Mouse (Mus musculus): Measurements from ENCODE around the gene Tas1r2. TPM values are rescaled to one million over a fixed set of nuclear protein-coding genes. Genes with fewer than 3 reads are reported as not detected.

The Tas1r2 gene
- not detected for total RNA-seq (2021)
- long read RNA-seq, experiment 1, result 0 reads
- long read RNA-seq, experiment 2, result 0 reads

- DNase-seq (ENCODE audit: low spot score in 2 of 2), result no peak
- no peak for TF ChIP-seq CTCF (conservative IDR thresholded peaks at IDR 0.05)
- H3K27ac ChIP-seq, result no peak within 1 kb of the TSS
- H3K4me3 ChIP-seq, result no peak within 1 kb of the TSS
Observed at GRCm38 (mm10) chr4:139653238-139653637, at the start of gene Tas1r2. TSS of gene Tas1r2 (plus strand) at chr4:139653538.

- no peak for TF ChIP-seq CTCF (conservative IDR thresholded peaks at IDR 0.05)
- Histone ChIP-seq H3K4me3 (no peak overlapping the region), H3K27ac (no peak overlapping the region)
- no peak for DNase-seq (ENCODE audit: low spot score in 2 of 2)
Observed at GRCm38 (mm10) chr4:139605216-139605615, 48.1 kb upstream of the Tas1r2 start.

GRCm38 (mm10) chr4:139606732-139607131, 46.6 kb upstream of the Tas1r2 start:
- DNase-seq (ENCODE audit: low spot score in 2 of 2), result no peak
- H3K4me3 ChIP-seq, result no peak overlapping the region
- H3K27ac ChIP-seq, result no peak overlapping the region
- TF ChIP-seq CTCF (conservative IDR thresholded peaks at IDR 0.05), result no peak

- no peak for DNase-seq (ENCODE audit: low spot score in 2 of 2)
- Histone ChIP-seq H3K27ac (0 out of 2 replicates have a peak overlapping the region, but pooled peaks have one; percentile 10), H3K4me3 (no peak overlapping the region)
- no peak for TF ChIP-seq CTCF (conservative IDR thresholded peaks at IDR 0.05)
Observed at GRCm38 (mm10) chr4:139608975-139609374, 44.4 kb upstream of the Tas1r2 start.

- H3K27ac ChIP-seq, result no peak overlapping the region
- no peak for DNase-seq (ENCODE audit: low spot score in 2 of 2)
- no peak overlapping the region for H3K4me3 ChIP-seq
- TF ChIP-seq CTCF (conservative IDR thresholded peaks at IDR 0.05), result no peak
Observed at GRCm38 (mm10) chr4:139610954-139611353, 42.4 kb upstream of the Tas1r2 start.

- H3K27ac ChIP-seq, result peak overlapping the region; percentile 69; the same call in 1 of the 2 replicates
- peak; percentile 66 to 89 for DNase-seq (ENCODE audit: low spot score in 2 of 2)
- peak; percentile 100 for TF ChIP-seq CTCF (conservative IDR thresholded peaks at IDR 0.05)
- peak overlapping the region; percentile 44; the same call in 1 of the 2 replicates for H3K4me3 ChIP-seq
Observed at GRCm38 (mm10) chr4:139611542-139611953, 41.8 kb upstream of the Tas1r2 start.

- H3K4me3 ChIP-seq, result no peak overlapping the region
- no peak for DNase-seq (ENCODE audit: low spot score in 2 of 2)
- no peak overlapping the region for H3K27ac ChIP-seq
- TF ChIP-seq CTCF (conservative IDR thresholded peaks at IDR 0.05), result no peak
Observed at GRCm38 (mm10) chr4:139614524-139615260, 38.6 kb upstream of the Tas1r2 start.

- DNase-seq (ENCODE audit: low spot score in 2 of 2), result no peak
- Histone ChIP-seq H3K4me3 (peak overlapping the region; percentile 30; the same call in 1 of the 2 replicates), H3K27ac (0 out of 2 replicates have a peak overlapping the region, but pooled peaks have one; percentile 20)
Observed at GRCm38 (mm10) chr4:139616276-139617000, 36.9 kb upstream of the Tas1r2 start.

GRCm38 (mm10) chr4:139617001-139617364, 36.4 kb upstream of the Tas1r2 start:
- Histone ChIP-seq H3K4me3 (no peak overlapping the region), H3K27ac (no peak overlapping the region)
- DNase-seq (ENCODE audit: low spot score in 2 of 2), result no peak
- TF ChIP-seq CTCF (conservative IDR thresholded peaks at IDR 0.05), result no peak

More at GRCm38 (mm10) chr4:139616276-139617000, 36.9 kb upstream of the Tas1r2 start:
- TF ChIP-seq CTCF (conservative IDR thresholded peaks at IDR 0.05), result no peak

GRCm38 (mm10) chr4:139619765-139620164, 33.6 kb upstream of the Tas1r2 start:
- no peak for TF ChIP-seq CTCF (conservative IDR thresholded peaks at IDR 0.05)

GRCm38 (mm10) chr4:139622373-139623282, 30.7 kb upstream of the Tas1r2 start, which contains the start of gene Aldh4a1:
TSS of gene Aldh4a1 (plus strand) at chr4:139622866.
- peak; percentile 78 to 95 for DNase-seq (ENCODE audit: low spot score in 2 of 2)
- peak within 1 kb of the TSS; percentile 100 for H3K27ac ChIP-seq
- peak within 1 kb of the TSS; percentile 88 for H3K4me3 ChIP-seq
- peak; percentile 28; the same call in 1 of the 2 replicates for TF ChIP-seq CTCF (conservative IDR thresholded peaks at IDR 0.05)

More at GRCm38 (mm10) chr4:139619765-139620164, 33.6 kb upstream of the Tas1r2 start:
- DNase-seq (ENCODE audit: low spot score in 2 of 2), result no peak
- Histone ChIP-seq H3K4me3 (no peak overlapping the region), H3K27ac (no peak overlapping the region)

- no peak for TF ChIP-seq CTCF (conservative IDR thresholded peaks at IDR 0.05)
- H3K27ac ChIP-seq, result peak overlapping the region; percentile 100
Observed at GRCm38 (mm10) chr4:139623434-139624115, 29.8 kb upstream of the Tas1r2 start.

More at GRCm38 (mm10) chr4:139623434-139624115, 29.8 kb upstream of the Tas1r2 start:
- peak overlapping the region; percentile 88 for H3K4me3 ChIP-seq
- DNase-seq (ENCODE audit: low spot score in 2 of 2), result no peak

Data from layer of hippocampus, adult 2 months (tissue).